Comparison of ENCODE assay signal across 9 mouse cellular contexts in genomic region chr2:122351156-122351930, GRCm38 (mm10). TPM values are rescaled to one million over a fixed set of nuclear protein-coding genes. Genes with fewer than 3 reads are reported as not detected.
A peak's percentile ranks its signal among the peaks of the same experiment; 100 is the strongest.
DNase-seq lines count a peak whose midpoint lies in the region; ATAC-seq and TF ChIP-seq lines count a peak whose summit lies in the region.
"Had no signal": no experiment of that assay in that cellular context is flagged by ENCODE, and none has a peak within 500 bp of the region (broad histone marks: within the 10 kb centered on the region; RNA-seq: fewer than 3 reads in every experiment).

No protein-coding gene starts in this region.

- ATAC-seq in midbrain, embryonic 14.5 days (ENCODE audit: low FRiP score, low TSS enrichment): no peak

- peak; percentile 59 for DNase-seq in cerebellum, adult 11-12 months
- DNase-seq in cerebellum, postnatal 4 days (ENCODE audit: low spot score in 2 of 2): no peak
- peak; percentile 91 for DNase-seq in brain, embryonic 14.5 days (ENCODE audit: low read depth)
- peak; percentile 76 to 82 for DNase-seq in frontal cortex, postnatal 36 days (ENCODE audit: low spot score in 2 of 2)
- DNase-seq in midbrain, embryonic 14.5 days: peak; percentile 50
- DNase-seq in gastrocnemius, postnatal 14 days: no peak
- DNase-seq in embryo, embryonic 9.5 days (ENCODE audit: extremely low spot score): no peak
- no peak for DNase-seq in kidney, adult 9 months

- peaks cover 54% of the 10 kb centered on the region for H3K4me1 ChIP-seq in midbrain, embryonic 14.5 days (ENCODE audit: control insufficient read depth, insufficient read depth, low read length)

- H3K36me3 ChIP-seq in midbrain, embryonic 14.5 days (ENCODE audit: control insufficient read depth, insufficient read depth, low read length): peaks cover 31% of the 10 kb centered on the region

- no peak for TF ChIP-seq POLR2A in brain, embryonic 14.5 days (IDR thresholded peaks at IDR 0.05; ENCODE audit: borderline replicate concordance, extremely low read depth, insufficient read depth, insufficient read length, poor library complexity, severe bottlenecking)

- TF ChIP-seq CTCF in brain, embryonic 14.5 days (IDR thresholded peaks at IDR 0.05; ENCODE audit: borderline replicate concordance, extremely low read depth, insufficient read depth, insufficient read length): no peak

- peak overlapping the region; percentile 21; the same call in 1 of the 2 replicates for H3K4me2 ChIP-seq in midbrain, embryonic 14.5 days (ENCODE audit: low read length)

- H3K4me3 ChIP-seq in midbrain, embryonic 14.5 days (replicated peaks; ENCODE audit: low read depth, low read length): no peak overlapping the region

- H3K9ac ChIP-seq in midbrain, embryonic 14.5 days (replicated peaks; ENCODE audit: low read length): 0 out of 2 replicates have a peak overlapping the region, but pooled peaks have one; percentile 16

- H3K9me3 ChIP-seq in midbrain, embryonic 14.5 days (ENCODE audit: control insufficient read depth, low read length): no peaks in the 10 kb centered on the region

- no peaks in the 10 kb centered on the region for H3K27me3 ChIP-seq in midbrain, embryonic 14.5 days (ENCODE audit: control insufficient read depth, insufficient read depth, low read length)

- peak overlapping the region; percentile 90 for H3K27ac ChIP-seq in midbrain, embryonic 14.5 days (replicated peaks; ENCODE audit: low read depth, low read length)

- intact Hi-C loops in gastrocnemius, postnatal 14 days (cut with DNase I; ENCODE audit: low total_unique reads): no loop called here

- WGBS in midbrain, embryonic 14.5 days: 64% methylated on average over 5 of the region's 5 CpGs

RNA-seq across cellular contexts. Expression of gene Shf, which starts 17.6 kb away (rescaled TPM):
- 84.9 and 88.6 TPM in 2 replicates for polyA plus RNA-seq in brain, embryonic 14.5 days (2012; rRNA removed)
- 15.9 and 19.2 TPM in 2 replicates for polyA plus RNA-seq in midbrain, embryonic 14.5 days (2014; fragmentation: Nextera tagmentation; extraction: Ambion mirVana)
- 1 to 10 TPM; 5.1 to 6.0 TPM for total RNA-seq in gastrocnemius, postnatal 14 days (2021)

RNA-seq across cellular contexts. Expression of gene Duox1, which starts 35.9 kb away (rescaled TPM):
- polyA plus RNA-seq in brain, embryonic 14.5 days (2012; rRNA removed): 0.08 and 0.22 TPM in 2 replicates
- 0.18 and 0.22 TPM in 2 replicates for polyA plus RNA-seq in midbrain, embryonic 14.5 days (2014; fragmentation: Nextera tagmentation; extraction: Ambion mirVana)
- under 1 TPM; 0.27 to 0.45 TPM for total RNA-seq in gastrocnemius, postnatal 14 days (2021)

RNA-seq across cellular contexts. Expression of gene Duoxa1, which starts 37.8 kb away (rescaled TPM):
- polyA plus RNA-seq in brain, embryonic 14.5 days (2012; rRNA removed): 0.18 and 0.55 TPM in 2 replicates
- 0.25 TPM in 1 of 2 replicates, not detected in the other for polyA plus RNA-seq in midbrain, embryonic 14.5 days (2014; fragmentation: Nextera tagmentation; extraction: Ambion mirVana)
- total RNA-seq in gastrocnemius, postnatal 14 days (2021): under 1 TPM; 0.42 to 0.53 TPM
- total RNA-seq: layer of hippocampus, postnatal 10 days had no signal

RNA-seq across cellular contexts. Expression of gene Duoxa2, which starts 52.6 kb away (rescaled TPM):
- polyA plus RNA-seq in brain, embryonic 14.5 days (2012; rRNA removed): 0.04 and 0.05 TPM in 2 replicates
- 0.23 TPM in 1 of 2 replicates, not detected in the other for polyA plus RNA-seq in midbrain, embryonic 14.5 days (2014; fragmentation: Nextera tagmentation; extraction: Ambion mirVana)
- total RNA-seq in gastrocnemius, postnatal 14 days (2021): not detected

RNA-seq across cellular contexts. Expression of gene Duox2, which starts 53.1 kb away (rescaled TPM):
- polyA plus RNA-seq in brain, embryonic 14.5 days (2012; rRNA removed): 0.08 TPM in 2 replicates
- 0.04 TPM in 1 of 2 replicates, not detected in the other for polyA plus RNA-seq in midbrain, embryonic 14.5 days (2014; fragmentation: Nextera tagmentation; extraction: Ambion mirVana)
- under 1 TPM; 0.13 to 0.18 TPM for total RNA-seq in gastrocnemius, postnatal 14 days (2021)

Comparison
In these comparisons a context has a peak if more than half of its experiments do, and no peak if none do; other contexts are left out.
1. DNase-seq: peak in cerebellum, adult 11-12 months (single experiment), brain, embryonic 14.5 days (single experiment), frontal cortex, postnatal 36 days (2 of 2) and midbrain, embryonic 14.5 days (single experiment); none in cerebellum, postnatal 4 days (0 of 2), gastrocnemius, postnatal 14 days (single experiment), embryo, embryonic 9.5 days (single experiment) and kidney, adult 9 months (single experiment).